Mouse (Mus musculus) inflammation-experienced regulatory T-cells, adult 6 months (primary cell): ENCODE results near the gene Btk. TPM values are rescaled to one million over a fixed set of nuclear protein-coding genes. Genes with fewer than 3 reads are reported as not detected.
A peak's percentile ranks its signal among the peaks of the same experiment; 100 is the strongest.

Experiments used
- ATAC-seq: one replicate; pipeline ENCODE4 v1.8.0; 2017
- polyA plus RNA-seq, 3 experiments: library from polyadenylated mRNA; unstranded; fragments of 100-300 nt; shearing (Covaris generic); gene quantifications; one replicate each; pipeline ENCODE4 v1.2.1; 2017

Gene Btk
- polyA plus RNA-seq, 3 experiments from 2014 or later = 0.54 to 1.2 (median 1.1) TPM

DNA sequence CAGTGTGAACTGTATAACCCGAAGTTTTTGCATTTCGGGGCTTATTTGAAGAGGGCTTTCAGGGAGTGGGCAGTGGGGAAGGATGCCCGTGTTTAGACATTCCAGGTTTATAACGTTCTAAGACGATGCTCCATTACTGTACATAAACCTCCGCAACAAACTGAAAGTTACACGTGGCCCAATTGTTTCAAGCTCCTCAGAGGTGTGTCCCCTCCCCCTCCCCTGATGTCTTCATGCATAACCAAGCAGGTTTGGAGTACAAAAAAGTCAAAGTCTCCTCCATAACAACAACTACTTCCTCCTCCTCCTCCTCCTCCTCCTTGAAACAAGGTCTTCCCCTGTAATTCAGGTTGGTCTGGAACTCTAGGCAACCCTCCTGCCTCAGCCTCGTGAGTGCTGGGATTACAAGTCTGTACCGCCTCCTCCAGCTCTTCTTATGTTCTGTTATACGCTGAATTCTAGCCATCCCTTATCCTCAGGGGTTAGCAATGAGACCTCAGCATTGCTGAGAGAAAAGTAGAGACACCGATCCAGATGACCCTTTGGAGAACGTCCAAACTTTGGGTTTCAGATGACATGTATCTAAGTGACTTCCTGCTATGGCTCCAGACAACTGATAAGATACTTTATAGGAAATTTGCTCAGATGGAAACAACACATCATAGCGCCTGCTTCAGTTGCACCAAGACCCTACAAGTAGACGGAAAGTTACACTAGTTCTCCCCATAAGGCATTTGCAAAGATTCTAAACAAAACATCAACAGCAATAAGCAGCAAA lies 2.7 kb downstream of the Btk start:
- ATAC-seq = no peak

DNA sequence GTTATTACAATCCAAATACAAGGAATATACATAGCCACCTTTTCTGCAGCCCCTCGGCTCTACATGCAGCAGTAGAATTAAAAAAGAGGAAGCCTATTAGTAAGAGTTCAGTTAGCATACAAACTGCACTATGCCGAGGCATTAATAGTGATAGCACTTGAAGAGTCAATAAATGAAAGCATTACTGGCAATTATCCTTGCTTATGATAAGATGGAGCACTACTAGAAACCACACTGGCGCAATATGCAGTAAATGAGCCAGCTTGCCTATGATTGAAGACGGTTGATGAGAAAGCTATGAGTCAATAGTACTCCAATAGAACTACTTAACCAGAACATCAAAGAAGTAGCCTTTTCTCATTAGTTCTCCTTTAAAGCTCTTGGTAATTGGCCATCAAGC lies 5.5 kb downstream of the Btk start:
- ATAC-seq = no peak

DNA sequence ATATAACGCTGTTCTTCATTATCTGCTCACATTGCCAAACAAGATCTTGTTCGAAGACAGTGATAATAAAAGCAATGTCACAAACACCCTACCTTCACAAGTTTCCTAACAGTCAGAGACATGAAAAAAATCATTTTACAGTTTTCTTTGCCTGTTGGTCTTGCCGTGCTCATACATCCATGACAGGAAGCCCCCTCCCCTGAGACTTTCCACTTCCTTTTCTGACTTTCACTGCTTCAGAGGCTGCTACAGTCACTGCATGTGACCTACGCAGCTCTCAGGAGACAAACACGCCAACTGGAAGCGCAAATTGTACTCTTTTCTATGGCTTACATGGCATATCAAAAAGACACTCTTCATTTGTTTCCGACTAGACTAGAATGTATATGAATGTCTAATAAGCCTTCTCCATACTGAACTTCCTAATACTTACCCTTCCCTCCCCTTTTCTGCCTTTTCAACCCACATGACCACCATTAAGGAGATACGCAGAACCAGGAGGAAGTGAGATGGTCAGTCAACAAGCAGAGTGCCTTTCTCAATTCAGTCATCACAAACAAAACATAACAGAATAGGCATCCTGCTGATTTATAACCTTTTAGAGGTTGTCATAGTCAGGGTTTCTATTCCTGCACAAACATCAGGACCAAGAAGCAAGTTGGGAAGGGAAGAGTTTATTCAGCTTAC lies 16.7 kb downstream of the Btk start:
- ATAC-seq = peak; percentile 90

DNA sequence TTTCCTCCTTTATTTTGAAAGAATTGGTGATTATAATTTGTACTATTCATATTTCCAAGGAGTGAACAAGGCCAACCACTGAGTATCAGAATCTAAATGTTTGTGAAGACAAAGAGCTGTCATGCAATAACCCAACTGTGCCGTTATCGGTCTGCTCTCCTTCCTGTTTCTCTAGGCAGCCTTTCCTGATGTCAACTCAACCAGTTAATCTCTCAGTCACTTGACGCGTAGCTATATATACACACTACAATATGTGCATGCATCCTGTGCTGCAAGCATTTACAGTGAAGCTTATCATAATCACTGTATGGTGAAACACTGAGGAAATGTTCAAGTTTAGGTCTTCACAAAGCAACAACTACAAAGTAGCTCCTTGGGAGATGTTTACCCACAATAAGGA lies 19.0 kb downstream of the Btk start:
- no peak for ATAC-seq

DNA sequence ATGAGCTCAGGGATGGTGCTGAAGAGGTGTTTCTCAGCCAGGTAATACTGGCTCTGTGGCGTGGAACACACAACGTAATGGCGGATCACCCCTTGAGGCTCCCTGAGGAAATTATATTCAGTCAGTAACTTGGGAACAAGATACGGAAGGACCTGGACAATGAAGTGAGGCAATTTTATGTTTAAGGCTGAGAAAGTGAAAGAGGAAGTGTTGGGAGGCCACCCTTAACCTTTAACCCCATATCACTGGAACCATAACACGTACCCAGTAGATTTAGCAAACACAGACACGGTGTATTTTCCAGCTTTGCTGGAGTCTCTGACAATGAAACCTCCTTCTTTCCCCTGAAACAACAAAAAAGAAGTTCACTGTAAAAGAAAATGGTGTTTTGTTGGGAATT lies 28.9 kb downstream of the Btk start:
- ATAC-seq = no peak

DNA sequence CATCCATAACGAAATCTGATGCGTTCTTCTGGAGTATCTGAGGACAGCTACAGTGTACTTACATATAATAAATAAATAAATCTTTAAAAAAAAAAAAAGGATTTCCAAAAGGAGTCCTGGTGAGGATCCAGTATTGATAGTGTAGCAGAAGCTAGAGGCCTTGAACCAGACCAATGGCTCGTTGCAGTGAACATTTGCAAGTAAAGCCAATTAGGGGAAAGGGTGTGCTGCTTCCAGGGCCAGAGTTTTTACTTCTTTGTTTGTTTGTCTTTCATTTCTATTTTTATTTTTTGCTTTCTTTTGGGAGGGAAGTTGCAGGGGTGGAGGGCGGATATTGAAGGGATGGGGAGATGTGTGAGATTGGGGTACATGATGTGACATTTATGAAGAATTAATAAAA lies 30.0 kb downstream of the Btk start:
- ATAC-seq = no peak

DNA sequence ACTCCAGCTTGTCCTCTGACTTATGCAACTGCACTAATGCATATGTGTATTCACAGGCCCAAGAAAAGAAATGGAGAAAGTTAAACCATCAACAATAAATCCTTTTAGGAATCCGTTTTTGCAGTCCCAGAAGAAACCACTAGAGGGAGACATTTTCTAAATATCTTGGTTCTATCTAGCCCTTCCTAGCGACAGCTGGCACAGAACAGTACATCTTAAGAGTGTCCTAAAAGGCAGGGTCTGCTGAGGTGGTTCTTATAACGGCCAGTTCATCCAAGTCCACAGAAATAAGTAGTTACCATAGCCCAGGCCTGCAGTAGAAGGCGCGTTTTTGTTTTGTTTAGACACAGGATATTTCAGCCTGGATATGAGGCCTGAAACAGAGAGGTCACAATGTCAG lies 32.5 kb downstream of the Btk start:
- peak; percentile 71 for ATAC-seq

DNA sequence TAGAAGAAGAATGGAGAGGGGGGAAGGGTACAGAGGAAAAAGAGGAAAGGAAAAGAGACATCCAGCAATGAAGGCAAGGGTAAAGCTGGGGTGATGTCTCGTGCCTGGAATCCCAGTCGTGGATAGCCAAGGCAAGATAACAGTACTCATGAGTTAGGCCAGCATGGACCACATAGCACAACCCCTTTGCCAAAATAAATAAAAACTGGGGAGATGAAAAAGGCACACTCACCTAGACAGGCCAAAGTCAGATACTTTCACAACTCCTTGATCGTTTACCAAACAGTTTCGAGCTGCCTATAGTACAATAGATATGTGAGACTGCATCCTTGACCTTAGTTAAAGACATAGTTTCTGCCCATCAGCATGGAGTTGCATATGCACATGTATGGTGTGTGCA lies 36.0 kb downstream of the Btk start:
- ATAC-seq = no peak

DNA sequence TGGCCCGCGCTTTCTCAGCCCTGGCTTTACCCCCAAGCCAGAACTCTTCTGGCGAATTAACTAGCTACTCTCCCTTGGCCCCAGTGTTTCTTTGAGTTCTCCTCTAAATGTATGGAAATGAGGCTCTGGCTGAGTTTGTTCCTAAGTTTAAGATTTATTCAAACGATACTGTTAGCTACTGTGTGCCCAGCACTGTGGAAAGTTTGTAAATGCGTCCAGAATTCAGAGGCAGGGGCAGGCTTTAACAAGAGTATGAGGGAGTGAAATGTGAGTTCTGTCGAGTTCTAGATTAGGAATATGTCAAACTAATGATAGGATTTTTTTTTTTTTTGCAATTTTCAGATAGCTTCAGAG lies 41.4 kb downstream of the Btk start:
- no peak for ATAC-seq

DNA sequence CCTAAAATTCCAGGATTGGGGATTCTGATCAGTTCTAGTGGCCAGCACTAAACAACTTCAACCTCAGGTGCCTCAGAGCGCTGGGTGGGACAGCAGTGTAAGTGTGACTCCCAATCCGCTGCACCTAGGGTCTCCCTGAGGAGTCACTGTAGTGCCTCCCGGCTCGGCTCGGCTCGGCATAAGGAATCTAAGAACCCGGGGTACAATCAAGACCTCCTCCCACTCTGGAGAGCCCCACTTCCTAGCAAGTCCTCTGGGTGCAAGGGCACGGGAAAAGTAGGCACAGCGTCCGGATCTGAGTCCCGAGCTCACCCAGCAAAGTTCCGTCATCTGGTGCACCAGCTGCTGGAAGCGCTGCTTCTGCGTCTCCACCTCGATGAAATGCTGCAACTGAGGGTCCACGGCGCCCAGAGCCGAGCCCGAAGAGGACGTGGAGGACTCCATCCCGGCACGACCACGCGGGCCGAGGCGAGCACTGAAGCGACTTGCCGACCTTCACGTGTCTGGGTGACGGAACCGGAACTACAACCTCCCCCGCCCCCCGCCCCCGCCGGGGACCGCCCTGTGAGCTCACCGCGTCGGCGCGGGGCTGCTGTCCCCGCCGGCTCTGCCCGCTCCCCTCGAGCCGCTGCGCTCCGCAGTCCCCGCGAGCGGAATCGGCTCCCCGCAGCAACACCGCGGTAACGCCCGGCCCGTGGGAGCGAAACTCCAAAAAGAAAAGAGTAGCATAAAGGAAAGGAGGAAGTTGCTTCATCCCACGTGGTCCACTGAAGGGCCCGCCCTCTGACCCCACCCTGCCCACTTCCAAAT lies 42.0 kb downstream of the Btk start, which contains the start of gene Timm8a1:
Gene Timm8a1, minus strand, starts transcription at position 721 of the 810 bp plus-strand sequence.
- ATAC-seq = peak; percentile 79

DNA sequence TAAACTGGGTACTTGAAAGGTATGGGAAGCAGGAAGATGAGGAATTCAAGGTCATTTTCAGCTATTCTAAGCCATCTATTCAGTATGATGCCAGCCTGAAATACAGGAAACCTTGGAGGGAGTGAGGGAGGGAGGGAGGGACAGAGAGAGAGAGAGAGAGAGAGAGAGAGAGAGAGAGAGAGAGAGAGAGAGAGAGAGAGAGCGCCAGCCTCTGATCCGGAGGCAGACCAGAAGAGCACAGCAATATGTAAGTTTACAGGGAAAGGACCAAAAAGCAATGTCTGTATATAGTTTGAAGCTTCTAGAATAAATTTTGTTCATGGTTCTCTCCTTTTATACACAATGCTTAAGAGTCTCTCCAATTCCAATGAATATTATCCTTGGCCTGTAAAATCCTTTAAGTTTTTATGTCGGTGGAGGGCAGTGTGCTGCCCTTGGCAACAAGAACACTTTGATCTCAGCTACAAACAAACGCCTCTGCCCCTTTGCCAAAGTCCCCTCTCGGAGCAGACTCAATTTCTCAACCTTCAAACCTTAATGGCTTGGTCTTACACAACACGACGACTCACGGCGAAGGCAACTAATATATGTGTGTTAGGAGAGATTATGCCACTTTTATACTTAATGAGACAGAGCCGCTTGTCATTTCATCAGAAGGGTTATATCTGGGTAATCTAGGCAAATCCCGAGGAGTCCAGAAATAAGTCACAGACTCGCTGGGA lies 42.8 kb downstream of the Btk start:
- peak; percentile 9 for ATAC-seq

DNA sequence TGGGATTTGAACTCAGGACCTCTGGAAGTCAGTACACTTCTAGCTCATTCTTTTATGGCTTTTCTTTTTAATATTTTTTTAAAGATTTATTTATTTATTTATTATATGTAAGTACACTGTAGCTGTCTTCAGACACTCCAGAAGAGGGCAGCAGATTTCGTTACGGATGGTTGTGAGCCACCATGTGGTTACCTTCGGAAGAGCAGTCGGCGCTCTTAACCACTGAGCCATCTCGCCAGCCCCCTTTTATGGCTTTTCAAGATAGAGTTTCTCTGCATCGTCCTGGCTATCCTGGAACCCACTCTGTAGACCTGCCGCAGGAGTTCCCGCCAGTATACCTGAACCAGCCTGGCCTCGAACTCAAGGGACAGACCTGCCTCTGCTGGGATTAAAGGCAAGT lies 43.6 kb downstream of the Btk start:
- ATAC-seq = peak; percentile 60

DNA sequence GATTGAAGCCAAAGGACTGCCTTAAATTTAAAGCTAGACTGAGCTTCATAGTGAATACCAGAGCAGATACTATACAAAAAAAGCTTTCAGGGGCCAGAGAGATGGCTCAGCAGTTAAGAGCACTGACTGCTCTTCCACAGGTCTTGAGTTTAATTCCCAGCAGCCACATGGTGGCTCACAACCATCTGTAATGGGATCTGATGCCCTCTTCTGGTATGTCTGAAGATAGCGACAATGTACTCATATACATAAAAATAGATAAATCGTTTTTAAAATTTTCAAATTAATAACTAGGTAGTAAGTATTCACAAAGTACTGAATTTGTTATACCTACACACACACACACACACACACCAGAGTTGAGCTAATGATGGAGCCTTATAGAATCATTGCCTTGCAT lies 50.0 kb downstream of the Btk start:
- ATAC-seq = no peak

DNA sequence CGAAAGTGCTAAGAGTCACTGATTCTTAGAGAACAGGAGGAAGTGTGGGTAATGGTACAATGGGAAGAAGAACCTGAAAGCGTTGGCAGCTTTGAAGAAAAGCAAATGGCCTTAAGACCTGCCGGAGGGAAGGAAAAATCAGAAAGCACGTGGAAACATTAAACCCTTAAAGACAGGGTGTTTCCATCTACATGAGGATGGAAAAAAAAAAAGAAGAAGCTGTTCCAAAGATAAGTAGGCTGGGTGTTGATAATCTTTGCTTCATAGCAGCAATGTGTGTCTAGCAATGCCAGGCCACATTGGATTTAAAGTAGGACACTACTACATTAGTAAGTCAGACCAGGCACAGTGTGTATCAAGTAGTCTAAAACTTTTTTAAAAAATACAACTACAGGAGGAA lies 58.1 kb downstream of the Btk start:
- ATAC-seq = no peak

DNA sequence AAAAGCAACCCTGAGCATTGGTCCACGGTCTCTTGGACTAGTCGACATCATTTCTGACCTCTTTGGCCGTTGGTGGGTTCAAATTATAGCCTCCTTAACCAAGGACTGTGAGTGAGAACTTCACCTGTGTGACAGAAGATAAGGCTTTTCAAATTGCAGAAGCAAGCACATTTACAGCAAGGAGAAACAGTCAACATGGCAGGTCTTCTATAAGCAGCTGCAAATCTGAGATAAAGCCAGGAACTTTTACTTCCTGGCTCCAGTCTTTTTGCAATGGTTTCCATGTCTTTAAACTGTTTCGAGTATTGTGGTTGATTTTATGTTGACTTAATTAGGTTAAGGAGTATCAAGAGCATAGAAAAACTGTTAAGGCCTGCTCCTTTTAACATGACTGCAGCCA lies 59.6 kb downstream of the Btk start:
- ATAC-seq = no peak

DNA sequence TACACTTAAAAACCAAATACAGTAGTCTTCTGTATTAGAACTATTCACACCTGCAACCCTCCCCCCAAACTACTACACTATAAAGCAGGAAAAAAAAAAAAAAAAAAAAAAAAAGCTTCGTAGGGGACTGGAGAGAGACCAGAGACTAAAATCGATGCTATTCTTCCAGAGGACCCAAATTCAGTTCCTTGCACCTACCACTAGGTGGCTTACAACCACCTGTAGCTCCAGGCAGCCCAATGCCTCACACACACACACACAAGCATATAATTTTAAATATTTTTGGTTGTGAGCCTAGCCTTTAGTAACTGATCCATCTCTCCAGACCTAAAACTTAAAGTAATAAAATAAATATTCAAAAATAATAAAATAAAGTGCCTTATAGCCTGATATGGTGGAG lies 73.9 kb downstream of the Btk start:
- ATAC-seq = peak; percentile 56

DNA sequence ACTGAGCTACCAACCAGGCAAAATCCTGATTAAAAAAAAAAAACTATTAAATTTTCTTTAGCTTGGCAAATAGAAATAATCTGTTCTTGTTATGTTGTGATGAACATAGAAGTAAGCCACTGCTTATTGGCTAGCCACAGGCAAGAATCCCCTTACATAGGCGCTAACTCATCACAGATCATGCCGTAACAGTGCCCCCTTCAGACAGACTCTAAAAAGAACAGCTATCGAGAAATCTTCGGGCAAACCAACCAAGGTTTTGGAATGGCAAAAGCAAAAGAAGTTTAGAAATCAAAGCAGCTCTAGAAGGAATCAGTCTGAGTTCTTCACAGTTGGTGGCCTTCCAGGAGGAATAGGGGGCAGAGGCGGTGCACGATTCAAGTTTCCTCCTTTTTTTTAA lies 75.4 kb downstream of the Btk start:
- no peak for ATAC-seq

DNA sequence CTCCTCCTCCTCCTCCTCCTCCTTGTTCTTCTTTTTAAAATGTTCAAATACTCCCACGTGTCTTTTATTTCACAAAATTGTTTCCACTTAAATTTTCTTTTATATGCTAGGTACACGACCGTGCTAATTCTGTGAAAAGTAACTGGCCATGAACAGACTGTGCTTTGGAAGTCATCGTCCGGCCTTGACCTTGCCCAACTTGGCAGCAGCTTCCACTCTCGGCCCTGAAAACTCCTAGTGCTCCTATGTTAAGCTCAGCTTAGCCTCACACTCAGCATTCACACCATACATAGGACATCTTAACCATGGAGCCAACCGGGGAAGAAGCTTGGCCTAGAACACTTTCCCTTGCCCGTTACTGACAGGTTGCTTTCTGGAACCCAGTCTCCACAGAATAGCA lies 82.7 kb downstream of the Btk start:
- no peak for ATAC-seq
